Mouse (Mus musculus): Measurements from ENCODE around the gene Psg29.

DNA sequence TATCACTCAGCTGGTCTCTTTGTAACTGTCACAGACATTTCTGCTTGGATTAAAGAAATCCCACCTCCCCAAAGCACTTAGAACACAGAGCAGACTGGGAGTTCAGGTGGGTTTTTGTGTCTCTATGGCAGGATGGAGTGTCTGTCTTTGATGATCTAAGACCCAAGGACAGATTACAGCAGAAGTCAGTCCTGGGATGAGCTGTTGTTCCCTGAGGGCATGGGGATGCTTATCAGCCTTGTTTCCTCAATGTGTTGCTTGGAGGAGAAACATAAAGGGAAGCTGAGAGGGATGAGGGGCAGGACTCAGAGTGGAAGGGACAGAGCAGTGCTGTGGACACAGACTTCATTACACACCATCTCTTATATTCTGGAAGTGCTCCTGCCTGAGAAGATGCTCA, at the start of gene Psg29:
- TF ChIP-seq CTCF (IDR thresholded peaks at IDR 0.05; ENCODE audit: low read depth, low read length) (no peak), EP300 (IDR thresholded peaks at IDR 0.05; ENCODE audit: insufficient read depth, low read depth, low read length) (no peak)

Measured in ES-Bruce4 (cell line).